Mouse (Mus musculus): ENCODE results near the gene Tspan18. TPM values are rescaled to one million over a fixed set of nuclear protein-coding genes. Genes with fewer than 3 reads are reported as not detected.

Tspan18 gene
- polyA plus RNA-seq, 1 experiment, result 1.0 TPM

DNA sequence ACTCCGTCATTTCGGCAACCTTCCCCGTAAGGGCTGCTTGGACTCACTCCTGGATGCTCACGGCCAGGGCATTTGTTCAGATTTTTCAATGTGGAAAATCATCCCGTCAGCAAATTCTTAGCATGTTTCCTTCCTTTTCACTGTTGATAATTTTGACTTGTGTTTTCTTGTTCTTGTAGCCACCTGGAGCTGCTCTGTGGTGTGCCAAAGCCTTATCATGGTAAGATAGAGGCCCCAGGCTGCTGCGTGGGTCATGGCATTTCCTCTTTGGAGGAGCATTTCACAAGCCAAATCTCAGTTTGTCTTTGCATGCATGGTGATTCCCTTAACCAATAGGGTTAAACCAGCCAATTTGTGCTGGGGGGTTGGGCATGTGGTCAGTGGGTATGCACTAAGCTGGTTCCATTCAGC is 182.1 kb downstream of the Tspan18 start:
- Histone ChIP-seq H3K27ac (ENCODE audit: insufficient read depth, low read length) (no peak overlapping the region), H3K4me1 (ENCODE audit: control insufficient read depth, insufficient read depth, low read length) (peaks cover 2% of the 10 kb centered on the region), H3K4me3 (ENCODE audit: low read depth, low read length) (no peak overlapping the region), H3K9ac (ENCODE audit: low read depth, poor library complexity, severe bottlenecking) (no peak overlapping the region), H3K36me3 (ENCODE audit: control insufficient read depth, insufficient read depth, low read length, poor library complexity, severe bottlenecking) (no peaks in the 10 kb centered on the region), H3K27me3 (ENCODE audit: control insufficient read depth, insufficient read depth, low read length, poor library complexity, severe bottlenecking) (no peaks in the 10 kb centered on the region), H3K9me3 (replicated peaks; ENCODE audit: control insufficient read depth, insufficient read depth, low read length, poor library complexity, severe bottlenecking) (no peaks in the 10 kb centered on the region)
- TF ChIP-seq EP300 (IDR thresholded peaks at IDR 0.05; ENCODE audit: insufficient read depth, low read depth, low read length), result no peak
- TF ChIP-seq POLR2A (IDR thresholded peaks at IDR 0.05; ENCODE audit: insufficient read depth, low read length), result no peak
- no peak for TF ChIP-seq CTCF (IDR thresholded peaks at IDR 0.05; ENCODE audit: low read depth, low read length)

Other genes starting within 250 kb of the Tspan18 start
- gene Trp53i11, start 147.0 kb downstream of the Tspan18 start, polyA plus RNA-seq (2011; ENCODE audit: insufficient read depth, insufficient read length, low read depth, missing spikeins), result 31.2 and 33.2 TPM in 2 replicates
- gene Cd82, start 128.6 kb upstream of the Tspan18 start, polyA plus RNA-seq (2011; ENCODE audit: insufficient read depth, insufficient read length, low read depth, missing spikeins), result 4.2 and 4.9 TPM in 2 replicates
- not detected in 2 replicates for gene Gm10803, start 226.1 kb upstream of the Tspan18 start, polyA plus RNA-seq (2011; ENCODE audit: insufficient read depth, insufficient read length, low read depth, missing spikeins)